Mouse (Mus musculus) hindbrain, embryonic 11.5 days (tissue): ENCODE data around the gene Trdmt1. TPM values are rescaled to one million over a fixed set of nuclear protein-coding genes. Genes with fewer than 3 reads are reported as not detected.
A peak's percentile ranks its signal among the peaks of the same experiment; 100 is the strongest.

ENCODE experiments used
- ATAC-seq: fragments of 200-750 bp; cut with Nextera tagmentation; 2 replicates; pipeline ENCODE4 v1.8.0; 2017; ENCODE audit warnings: mild to moderate bottlenecking, moderate TSS enrichment, moderate library complexity; ENCODE audit not compliant: low FRiP score
- DNase-seq: peaks from one replicate; pipeline ENCODE4 v3.0.0-alpha.2; 2015; ENCODE audit warnings: low spot score
- H3K27ac ChIP-seq: fragments of 300-500 bp; sonication (generic); 2 replicates; pipeline ENCODE4 v1.5.1; 2014; ENCODE audit warnings: mild to moderate bottlenecking, low read depth, low read length
- H3K27me3 ChIP-seq: fragments of 300-500 bp; sonication (generic); 2 replicates; pipeline ENCODE4 v1.6.1; 2014; ENCODE audit warnings: mild to moderate bottlenecking, low read length, moderate library complexity, mixed read lengths; ENCODE audit not compliant: control insufficient read depth, insufficient read depth
- H3K36me3 ChIP-seq: fragments of 300-500 bp; sonication (generic); 2 replicates; pipeline ENCODE4 v1.6.1; 2014; ENCODE audit warnings: mild to moderate bottlenecking, low read length, moderate library complexity, mixed read lengths; ENCODE audit not compliant: control insufficient read depth, insufficient read depth
- H3K4me1 ChIP-seq: fragments of 300-500 bp; sonication (generic); replicated peaks from 2 replicates; pipeline ENCODE4 v1.6.1; 2014; ENCODE audit warnings: low read length, mixed read lengths; ENCODE audit not compliant: control insufficient read depth, insufficient read depth
- H3K4me2 ChIP-seq: fragments of 300-500 bp; sonication (generic); replicated peaks from 2 replicates; pipeline ENCODE4 v1.6.1; 2014; ENCODE audit warnings: mild to moderate bottlenecking, low read depth, low read length
- H3K4me3 ChIP-seq: fragments of 300-500 bp; sonication (generic); 2 replicates; pipeline ENCODE4 v1.5.1; 2014; ENCODE audit warnings: low read depth, low read length
- H3K9ac ChIP-seq: fragments of 300-500 bp; sonication (generic); 2 replicates; pipeline ENCODE4 v1.6.1; 2014; ENCODE audit warnings: low read depth, low read length
- H3K9me3 ChIP-seq: fragments of 300-500 bp; sonication (generic); 2 replicates; pipeline ENCODE4 v1.6.1; 2016; ENCODE audit warnings: low read length; ENCODE audit not compliant: control insufficient read depth
- WGBS: fragments of 180-500 bp; shearing (Covaris S2); extraction: QIAGEN DNeasy Blood & Tissue Kit; methylation state at CpG from one replicate; pipeline ENCODE4 v1.1.7; 2014; 5-methylcytosine and 5-hydroxymethylcytosine counted together
- polyA plus RNA-seq: library from polyadenylated mRNA; unstranded; fragments of >200 nt; fragmentation: Nextera tagmentation; extraction: Ambion mirVana; gene quantifications from 2 replicates; pipeline ENCODE4 v1.2.1, GENCODE M21; 2014

Trdmt1 gene
- polyA plus RNA-seq, 1 experiment from 2014 or later = 8.7 TPM

- Histone ChIP-seq H3K27ac (peak overlapping the region; percentile 96), H3K27me3 (no peaks in the 10 kb centered on the region), H3K4me1 (peaks cover 4% of the 10 kb centered on the region), H3K4me2 (peak overlapping the region; percentile 62), H3K36me3 (peaks cover 16% of the 10 kb centered on the region), H3K9me3 (no peaks in the 10 kb centered on the region), H3K9ac (peak overlapping the region; percentile 78), H3K4me3 (peak overlapping the region; percentile 92)
- DNase-seq = peak; percentile 88
- under 1% methylated on average over 13 of the region's 13 CpGs for WGBS
- ATAC-seq = no peak
Observed at GRCm38 (mm10) chr2:13575287-13575801, 30.9 kb upstream of the Trdmt1 start.

- H3K27ac ChIP-seq = peak overlapping the region; percentile 96
- peaks cover 4% of the 10 kb centered on the region for H3K4me1 ChIP-seq
- no peak for DNase-seq
- under 1% methylated on average over 20 of the region's 21 CpGs for WGBS
- peak overlapping the region; percentile 78 for H3K9ac ChIP-seq
- no peaks in the 10 kb centered on the region for H3K27me3 ChIP-seq
- H3K9me3 ChIP-seq = no peaks in the 10 kb centered on the region
- H3K4me3 ChIP-seq = peak overlapping the region; percentile 92
- peaks cover 12% of the 10 kb centered on the region for H3K36me3 ChIP-seq
- 0 out of 2 replicates have a peak, but pooled peaks have one; percentile 17 for ATAC-seq
- peak overlapping the region; percentile 62 for H3K4me2 ChIP-seq
Observed at GRCm38 (mm10) chr2:13574801-13575150, 30.3 kb upstream of the Trdmt1 start.

GRCm38 (mm10) chr2:13574066-13574800, 29.8 kb upstream of the Trdmt1 start:
- under 1% methylated on average over 46 of the region's 46 CpGs for WGBS
- Histone ChIP-seq H3K36me3 (peaks cover 12% of the 10 kb centered on the region), H3K4me3 (peak overlapping the region; percentile 92), H3K27ac (peak overlapping the region; percentile 96), H3K27me3 (no peaks in the 10 kb centered on the region), H3K4me2 (peak overlapping the region; percentile 62), H3K4me1 (peaks cover 4% of the 10 kb centered on the region), H3K9ac (peak overlapping the region; percentile 78), H3K9me3 (no peaks in the 10 kb centered on the region)
- DNase-seq = peak; percentile 91
- peak; percentile 88 for ATAC-seq

- under 1% methylated on average over 25 of the region's 26 CpGs for WGBS
- ATAC-seq (peak; percentile 92), DNase-seq (peak; percentile 97)
- H3K27ac ChIP-seq = peak within 1 kb of the TSS; percentile 96
- peak within 1 kb of the TSS; percentile 78 for H3K9ac ChIP-seq
- H3K36me3 ChIP-seq = peaks cover 9% of the 10 kb centered on the region
- H3K4me1 ChIP-seq = peaks cover 4% of the 10 kb centered on the region
- H3K4me3 ChIP-seq = peak within 1 kb of the TSS; percentile 92
- H3K9me3 ChIP-seq = no peaks in the 10 kb centered on the region
- no peaks in the 10 kb centered on the region for H3K27me3 ChIP-seq
- H3K4me2 ChIP-seq = peak within 1 kb of the TSS; percentile 62
Observed at GRCm38 (mm10) chr2:13573408-13574065, 29.1 kb upstream of the Trdmt1 start, which contains the start of gene Vim. Gene Vim (plus strand): TSS chr2:13573927.

- DNase-seq (no peak), ATAC-seq (0 out of 2 replicates have a peak, but pooled peaks have one; percentile 5)
- Histone ChIP-seq H3K4me3 (peak overlapping the region; percentile 92), H3K4me2 (peak overlapping the region; percentile 62), H3K27ac (peak overlapping the region; percentile 96), H3K4me1 (peaks cover 4% of the 10 kb centered on the region), H3K9ac (peak overlapping the region; percentile 78), H3K36me3 (peaks cover 4% of the 10 kb centered on the region; the same call in 1 of the 2 replicates), H3K27me3 (no peaks in the 10 kb centered on the region), H3K9me3 (no peaks in the 10 kb centered on the region)
- WGBS = 4% methylated on average over 12 of the region's 12 CpGs
Observed at GRCm38 (mm10) chr2:13572647-13573407, 28.4 kb upstream of the Trdmt1 start.

GRCm38 (mm10) chr2:13572101-13572553, 27.7 kb upstream of the Trdmt1 start:
- H3K9me3 ChIP-seq = no peaks in the 10 kb centered on the region
- peaks cover 4% of the 10 kb centered on the region for H3K4me1 ChIP-seq
- H3K4me3 ChIP-seq = no peak overlapping the region
- peak overlapping the region; percentile 78 for H3K9ac ChIP-seq
- peak overlapping the region; percentile 96 for H3K27ac ChIP-seq
- H3K27me3 ChIP-seq = no peaks in the 10 kb centered on the region
- DNase-seq (peak; percentile 58), ATAC-seq (peak; percentile 4; the same call in 1 of the 2 replicates)
- H3K4me2 ChIP-seq = peak overlapping the region; percentile 62
- WGBS = 6% methylated on average over 4 of the region's 4 CpGs
- H3K36me3 ChIP-seq = no peaks in the 10 kb centered on the region; the same call in 1 of the 2 replicates

GRCm38 (mm10) chr2:13570122-13570521, 25.7 kb upstream of the Trdmt1 start:
- no peaks in the 10 kb centered on the region for H3K9me3 ChIP-seq
- H3K36me3 ChIP-seq = no peaks in the 10 kb centered on the region
- DNase-seq = no peak
- WGBS = 78% methylated on average over 2 of the region's 2 CpGs
- ATAC-seq = no peak
- no peak overlapping the region for H3K27ac ChIP-seq
- no peak overlapping the region for H3K4me2 ChIP-seq
- H3K27me3 ChIP-seq = no peaks in the 10 kb centered on the region
- no peak overlapping the region for H3K4me3 ChIP-seq
- no peak overlapping the region for H3K9ac ChIP-seq
- peaks cover 4% of the 10 kb centered on the region for H3K4me1 ChIP-seq

GRCm38 (mm10) chr2:13560396-13560795, 15.9 kb upstream of the Trdmt1 start:
- Histone ChIP-seq H3K36me3 (no peaks in the 10 kb centered on the region), H3K9ac (no peak overlapping the region), H3K27ac (no peak overlapping the region), H3K4me1 (no peaks in the 10 kb centered on the region), H3K27me3 (no peaks in the 10 kb centered on the region), H3K4me3 (no peak overlapping the region), H3K4me2 (no peak overlapping the region), H3K9me3 (no peaks in the 10 kb centered on the region)
- 93% methylated on average over 2 of the region's 2 CpGs for WGBS
- ATAC-seq (no peak), DNase-seq (no peak)
